Mouse (Mus musculus): Measurements from ENCODE around the gene Mrpl51.

GRCm38 (mm10) chr6:125186203-125186602 lies 5.4 kb upstream of the Mrpl51 start:
- TF ChIP-seq CTCF (IDR thresholded peaks at IDR 0.05; ENCODE audit: control insufficient read depth, insufficient read depth, insufficient read length) (no peak), CEBPB (IDR thresholded peaks at IDR 0.05; ENCODE audit: low read depth) (no peak), MAX (IDR thresholded peaks at IDR 0.05) (no peak), USF1 (IDR thresholded peaks at IDR 0.05; ENCODE audit: low read depth) (no peak), MYOD1 (IDR thresholded peaks at IDR 0.05; ENCODE audit: control insufficient read depth, insufficient read length, low read depth) (no peak), MYOG (IDR thresholded peaks at IDR 0.05; ENCODE audit: control insufficient read depth, extremely low read depth, insufficient read length) (no peak)
